Mouse (Mus musculus): ENCODE measurements around the gene Haus4. TPM values are rescaled to one million over a fixed set of nuclear protein-coding genes. Genes with fewer than 3 reads are reported as not detected.

Gene Haus4
- polyA plus RNA-seq, 1 experiment from 2014 or later, result 58.1 TPM

DNA sequence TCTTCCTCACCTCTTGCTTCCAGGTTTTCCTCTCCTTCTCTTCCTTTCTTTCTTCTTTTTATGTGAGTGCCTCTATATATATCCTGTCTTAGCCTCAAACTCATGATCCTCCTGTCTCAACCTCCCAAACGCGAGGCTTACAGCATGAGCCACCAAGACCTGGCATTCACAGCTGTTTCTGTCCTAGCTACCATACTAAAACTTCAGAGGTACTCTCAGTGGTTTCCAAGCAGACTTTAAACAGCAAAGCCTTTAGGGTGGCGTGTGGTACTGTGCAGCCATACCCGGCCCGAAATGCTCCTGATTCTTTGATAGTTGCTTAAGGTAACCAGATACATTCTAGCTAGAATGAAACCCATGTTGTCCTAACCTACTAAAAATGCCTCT, 26.4 kb downstream of the Haus4 start:
- no peaks in the 10 kb centered on the region for H3K36me3 ChIP-seq
- H3K4me1 ChIP-seq (replicated peaks), result peaks cover 17% of the 10 kb centered on the region
- ATAC-seq (ENCODE audit: insufficient number of reproducible peaks, insufficient read depth, low FRiP score, low TSS enrichment, low read depth), result 0 out of 2 replicates have a peak, but pooled peaks have one; percentile 9
- H3K4me2 ChIP-seq, result peak overlapping the region; percentile 69
- 20% methylated on average over 5 of the region's 5 CpGs for WGBS
- peak overlapping the region; percentile 72 for H3K27ac ChIP-seq
- no peaks in the 10 kb centered on the region for H3K9me3 ChIP-seq
- no peak overlapping the region for H3K4me3 ChIP-seq (replicated peaks)
- H3K27me3 ChIP-seq, result no peaks in the 10 kb centered on the region
- H3K9ac ChIP-seq (replicated peaks), result no peak overlapping the region

DNA sequence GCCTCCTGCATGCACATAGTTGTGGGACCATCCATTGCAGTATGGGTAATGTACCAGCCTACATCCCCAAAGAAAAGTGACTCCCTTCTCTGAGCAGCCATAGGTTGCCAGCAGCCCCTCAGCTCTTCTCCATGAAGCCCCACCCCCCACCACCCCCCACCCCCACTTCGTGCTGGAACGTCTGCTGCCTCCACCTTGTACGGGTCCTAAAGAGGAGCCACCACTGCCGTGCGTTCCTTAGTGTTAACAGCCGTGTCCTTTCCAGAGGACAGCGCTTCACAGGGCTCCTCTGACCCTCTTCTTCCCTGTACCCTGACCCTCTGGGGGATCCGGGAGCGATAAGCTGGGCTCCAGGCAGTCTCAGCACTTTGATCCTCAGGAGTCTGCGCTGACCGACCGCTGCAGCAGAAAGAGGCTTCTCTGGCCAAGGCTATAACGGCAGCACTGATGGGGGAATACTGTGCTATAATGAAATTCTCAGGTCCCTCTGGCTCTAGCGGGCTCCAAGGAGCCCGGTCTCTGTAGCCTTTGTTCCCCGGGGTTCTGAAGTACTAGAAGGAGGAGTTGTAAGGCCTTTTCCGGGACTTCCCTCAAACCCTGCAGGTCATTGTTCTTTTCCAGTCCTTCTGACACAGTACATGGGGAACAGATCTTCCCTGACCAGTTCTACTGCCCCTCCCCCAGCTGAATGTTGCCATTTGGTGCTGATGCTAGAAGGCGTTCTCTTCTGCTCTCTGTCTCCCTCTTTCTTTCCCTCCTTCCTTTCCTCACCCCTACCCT, 27.0 kb downstream of the Haus4 start:
- ATAC-seq (ENCODE audit: insufficient number of reproducible peaks, insufficient read depth, low FRiP score, low TSS enrichment, low read depth), result peak; percentile 66
- Histone ChIP-seq H3K27ac (peak overlapping the region; percentile 72), H3K27me3 (no peaks in the 10 kb centered on the region), H3K9me3 (no peaks in the 10 kb centered on the region), H3K4me1 (replicated peaks) (peaks cover 17% of the 10 kb centered on the region), H3K9ac (replicated peaks) (peak overlapping the region; percentile 68), H3K4me3 (replicated peaks) (peak overlapping the region; percentile 45), H3K36me3 (no peaks in the 10 kb centered on the region), H3K4me2 (peak overlapping the region; percentile 69)
- WGBS, result 2% methylated on average over 18 of the region's 18 CpGs

DNA sequence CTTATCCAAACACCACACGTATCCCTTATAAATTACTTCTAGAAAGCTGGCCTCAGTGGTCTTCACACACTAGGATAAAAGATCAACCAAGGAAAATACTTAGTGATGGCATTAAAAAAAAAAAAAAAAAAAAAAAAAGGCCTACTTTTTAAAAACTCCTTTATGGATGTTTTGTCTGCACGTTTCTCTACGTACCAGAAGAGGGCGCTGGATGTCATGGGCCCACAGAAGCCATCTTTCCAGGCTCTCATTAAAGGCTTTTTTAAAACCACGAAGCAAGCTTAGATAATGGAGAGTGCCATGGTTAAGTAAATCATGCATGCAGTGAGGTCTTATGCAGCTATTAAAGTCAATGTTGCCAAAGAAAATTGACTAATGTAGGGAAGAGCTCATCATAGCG, 30.8 kb downstream of the Haus4 start:
- H3K4me1 ChIP-seq (replicated peaks), result peaks cover 15% of the 10 kb centered on the region
- H3K4me2 ChIP-seq, result no peak overlapping the region
- H3K27ac ChIP-seq, result no peak overlapping the region
- no peaks in the 10 kb centered on the region for H3K36me3 ChIP-seq
- H3K4me3 ChIP-seq (replicated peaks), result no peak overlapping the region
- no peaks in the 10 kb centered on the region for H3K9me3 ChIP-seq
- no peak overlapping the region for H3K9ac ChIP-seq (replicated peaks)
- no peak for ATAC-seq (ENCODE audit: insufficient number of reproducible peaks, insufficient read depth, low FRiP score, low TSS enrichment, low read depth)
- 37% methylated on average over 6 of the region's 6 CpGs for WGBS
- no peaks in the 10 kb centered on the region for H3K27me3 ChIP-seq

DNA sequence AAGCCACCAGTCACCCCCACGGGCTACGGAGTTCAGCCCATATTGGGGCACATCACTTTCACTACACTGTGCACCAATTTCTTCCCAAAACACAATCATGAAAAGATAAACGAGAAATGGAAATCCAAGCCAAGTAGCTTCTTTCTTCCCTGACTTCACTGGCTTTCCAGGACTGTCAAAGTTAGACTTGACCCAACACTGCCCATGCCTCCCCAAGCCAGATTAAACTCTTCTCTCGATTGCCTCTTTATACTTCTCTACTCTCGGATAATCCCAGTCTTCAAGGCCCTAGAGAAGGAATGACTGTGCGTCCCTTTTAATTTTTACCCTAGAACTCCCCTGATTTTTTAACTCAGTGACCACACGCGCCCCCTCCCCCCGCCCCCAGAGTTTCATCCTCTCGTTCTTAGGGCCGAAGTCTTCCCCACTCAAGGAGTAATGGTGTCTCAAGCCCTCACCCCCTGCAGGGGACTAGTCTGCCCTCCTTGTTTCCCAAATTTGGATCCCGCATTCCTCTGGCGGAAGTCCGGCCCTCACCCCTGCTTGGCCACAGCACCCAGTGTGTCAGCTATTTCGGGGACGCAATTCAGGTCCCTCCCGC, 37.6 kb downstream of the Haus4 start:
- H3K9me3 ChIP-seq, result 0 out of 2 replicates have a peak, but pooled peaks cover 9% of the 10 kb centered on the region
- H3K4me1 ChIP-seq (replicated peaks), result peaks cover 10% of the 10 kb centered on the region
- H3K27me3 ChIP-seq, result no peaks in the 10 kb centered on the region
- H3K27ac ChIP-seq, result peak overlapping the region; percentile 69; the same call in 1 of the 2 replicates
- peak; percentile 32; the same call in 1 of the 2 replicates for ATAC-seq (ENCODE audit: insufficient number of reproducible peaks, insufficient read depth, low FRiP score, low TSS enrichment, low read depth)
- H3K36me3 ChIP-seq, result peaks cover 40% of the 10 kb centered on the region
- H3K4me2 ChIP-seq, result peak overlapping the region; percentile 77
- peak overlapping the region; percentile 69 for H3K4me3 ChIP-seq (replicated peaks)
- 5% methylated on average over 17 of the region's 17 CpGs for WGBS
- peak overlapping the region; percentile 78 for H3K9ac ChIP-seq (replicated peaks)

DNA sequence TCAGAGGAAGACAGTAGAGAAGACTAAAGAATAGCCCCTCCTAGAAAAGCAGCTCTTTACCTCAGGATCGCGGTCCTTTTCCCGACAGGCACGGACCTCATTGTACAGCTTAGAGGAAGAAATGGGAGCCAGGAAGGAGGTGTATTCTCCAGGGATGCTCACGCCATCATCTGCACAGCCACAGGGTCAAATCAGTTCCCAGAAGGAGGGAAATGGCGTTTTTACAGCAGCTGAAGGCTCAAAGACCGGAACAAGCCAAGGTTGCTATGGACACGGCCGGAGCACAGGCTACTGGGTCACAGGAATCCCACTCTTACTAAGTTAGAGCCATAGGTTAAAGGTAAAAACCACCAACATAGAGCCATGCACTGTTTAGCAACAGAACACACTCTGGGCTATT, 44.6 kb downstream of the Haus4 start:
- no peaks in the 10 kb centered on the region for H3K4me1 ChIP-seq (replicated peaks)
- H3K27me3 ChIP-seq, result no peaks in the 10 kb centered on the region
- H3K9me3 ChIP-seq, result 0 out of 2 replicates have a peak, but pooled peaks cover 9% of the 10 kb centered on the region
- no peak overlapping the region for H3K4me3 ChIP-seq (replicated peaks)
- peaks cover 89% of the 10 kb centered on the region for H3K36me3 ChIP-seq
- 91% methylated on average over 9 of the region's 9 CpGs for WGBS
- ATAC-seq (ENCODE audit: insufficient number of reproducible peaks, insufficient read depth, low FRiP score, low TSS enrichment, low read depth), result no peak
- H3K27ac ChIP-seq, result no peak overlapping the region
- H3K4me2 ChIP-seq, result no peak overlapping the region
- no peak overlapping the region for H3K9ac ChIP-seq (replicated peaks)

DNA sequence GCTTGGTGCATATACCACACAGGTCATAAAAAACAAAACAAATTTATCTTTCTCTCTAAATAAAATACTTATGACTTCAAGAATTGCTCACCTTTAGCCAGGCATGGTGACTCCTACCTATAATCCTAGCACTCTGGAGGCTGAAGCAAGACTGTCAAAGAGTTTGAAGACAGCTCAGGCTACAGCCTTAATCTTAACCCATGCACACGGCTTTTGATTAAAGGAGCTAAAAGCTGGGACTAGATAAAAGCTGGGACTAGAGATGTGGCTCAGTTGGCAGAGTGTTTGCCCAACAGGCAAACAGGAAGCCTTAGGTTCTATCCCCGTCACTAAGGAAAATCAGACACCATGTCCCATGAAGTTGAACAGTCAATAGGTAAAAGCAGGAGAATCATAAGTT, 51.3 kb downstream of the Haus4 start:
- H3K4me3 ChIP-seq (replicated peaks), result no peak overlapping the region
- no peak overlapping the region for H3K27ac ChIP-seq
- H3K36me3 ChIP-seq, result peaks cover 23% of the 10 kb centered on the region
- H3K4me2 ChIP-seq, result no peak overlapping the region
- H3K9ac ChIP-seq (replicated peaks), result no peak overlapping the region
- H3K9me3 ChIP-seq, result no peaks in the 10 kb centered on the region
- no peaks in the 10 kb centered on the region for H3K27me3 ChIP-seq
- ATAC-seq (ENCODE audit: insufficient number of reproducible peaks, insufficient read depth, low FRiP score, low TSS enrichment, low read depth), result no peak
- 69% methylated on average over 2 of the region's 2 CpGs for WGBS
- no peaks in the 10 kb centered on the region for H3K4me1 ChIP-seq (replicated peaks)

DNA sequence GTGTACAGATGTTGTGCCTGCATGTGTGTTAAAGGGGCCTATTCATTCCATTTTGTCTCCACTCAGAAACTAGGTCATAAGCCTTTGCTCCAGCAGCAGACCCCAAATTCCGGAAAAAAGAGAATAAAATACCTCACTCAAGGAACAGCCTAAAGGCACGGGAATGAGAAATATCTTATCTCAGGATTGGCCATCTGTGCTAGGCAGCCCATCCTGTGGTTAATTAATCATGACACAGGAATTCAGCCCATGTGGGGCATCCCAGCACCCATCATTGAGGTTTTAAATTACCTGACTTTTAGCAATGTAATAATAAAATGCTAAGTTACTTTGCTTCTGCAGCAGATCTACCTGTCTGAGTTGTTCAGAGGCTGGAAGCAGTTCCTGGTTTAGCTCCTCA, 53.1 kb downstream of the Haus4 start:
- H3K36me3 ChIP-seq, result peaks cover 5% of the 10 kb centered on the region
- no peaks in the 10 kb centered on the region for H3K27me3 ChIP-seq
- no peak for ATAC-seq (ENCODE audit: insufficient number of reproducible peaks, insufficient read depth, low FRiP score, low TSS enrichment, low read depth)
- H3K4me2 ChIP-seq, result no peak overlapping the region
- H3K4me1 ChIP-seq (replicated peaks), result no peaks in the 10 kb centered on the region
- H3K9ac ChIP-seq (replicated peaks), result no peak overlapping the region
- no peaks in the 10 kb centered on the region for H3K9me3 ChIP-seq
- H3K27ac ChIP-seq, result no peak overlapping the region
- H3K4me3 ChIP-seq (replicated peaks), result no peak overlapping the region
- 67% methylated on average over 2 of the region's 2 CpGs for WGBS

DNA sequence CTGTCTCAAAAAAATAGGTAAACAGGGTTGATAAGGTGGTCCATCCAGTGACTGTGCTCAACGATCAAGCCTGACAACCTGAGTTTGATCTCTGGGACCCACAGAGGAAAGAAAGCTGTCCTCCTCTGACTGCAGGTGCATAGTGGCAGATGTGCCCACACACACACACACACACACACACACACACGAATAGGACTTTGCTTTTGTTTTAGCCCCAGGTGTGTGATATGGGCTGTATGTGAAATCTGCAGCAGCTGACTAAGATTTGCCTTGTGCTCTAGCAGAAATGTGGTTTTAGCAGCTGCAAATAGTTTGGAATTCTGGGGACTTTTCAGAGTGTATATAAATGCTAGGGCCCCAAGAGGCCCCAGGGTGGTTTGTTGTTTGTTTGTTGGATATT, 55.1 kb downstream of the Haus4 start:
- H3K4me1 ChIP-seq (replicated peaks), result no peaks in the 10 kb centered on the region
- no peak overlapping the region for H3K9ac ChIP-seq (replicated peaks)
- no peak overlapping the region for H3K27ac ChIP-seq
- no peaks in the 10 kb centered on the region for H3K36me3 ChIP-seq
- 76% methylated on average over 2 of the region's 2 CpGs for WGBS
- H3K9me3 ChIP-seq, result no peaks in the 10 kb centered on the region
- H3K4me3 ChIP-seq (replicated peaks), result no peak overlapping the region
- H3K27me3 ChIP-seq, result no peaks in the 10 kb centered on the region
- H3K4me2 ChIP-seq, result no peak overlapping the region
- ATAC-seq (ENCODE audit: insufficient number of reproducible peaks, insufficient read depth, low FRiP score, low TSS enrichment, low read depth), result no peak

DNA sequence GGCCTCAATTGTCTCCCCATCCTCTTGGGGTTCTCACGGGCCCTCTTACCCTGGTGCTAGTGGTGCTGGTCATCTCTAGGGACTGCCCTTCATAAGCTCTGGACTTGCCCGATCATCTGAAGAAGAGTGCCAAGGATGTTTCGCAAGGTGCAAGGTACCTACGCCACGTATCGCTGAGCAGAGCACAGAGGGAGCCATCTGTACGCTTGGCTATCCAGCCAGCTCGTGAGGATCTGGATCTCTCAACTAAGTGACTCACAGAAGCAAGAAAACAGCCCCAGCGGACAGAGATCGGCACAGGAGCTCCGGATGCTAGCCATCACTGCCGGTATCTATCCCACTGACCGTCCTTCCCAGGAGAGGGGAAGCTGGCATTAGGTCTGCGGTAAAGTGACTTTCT, 57.7 kb downstream of the Haus4 start:
- Histone ChIP-seq H3K27me3 (no peaks in the 10 kb centered on the region), H3K4me3 (replicated peaks) (no peak overlapping the region), H3K4me1 (replicated peaks) (no peaks in the 10 kb centered on the region), H3K4me2 (no peak overlapping the region), H3K27ac (no peak overlapping the region), H3K9ac (replicated peaks) (no peak overlapping the region), H3K36me3 (no peaks in the 10 kb centered on the region), H3K9me3 (no peaks in the 10 kb centered on the region)
- ATAC-seq (ENCODE audit: insufficient number of reproducible peaks, insufficient read depth, low FRiP score, low TSS enrichment, low read depth), result no peak
- WGBS, result 89% methylated on average over 14 of the region's 14 CpGs

DNA sequence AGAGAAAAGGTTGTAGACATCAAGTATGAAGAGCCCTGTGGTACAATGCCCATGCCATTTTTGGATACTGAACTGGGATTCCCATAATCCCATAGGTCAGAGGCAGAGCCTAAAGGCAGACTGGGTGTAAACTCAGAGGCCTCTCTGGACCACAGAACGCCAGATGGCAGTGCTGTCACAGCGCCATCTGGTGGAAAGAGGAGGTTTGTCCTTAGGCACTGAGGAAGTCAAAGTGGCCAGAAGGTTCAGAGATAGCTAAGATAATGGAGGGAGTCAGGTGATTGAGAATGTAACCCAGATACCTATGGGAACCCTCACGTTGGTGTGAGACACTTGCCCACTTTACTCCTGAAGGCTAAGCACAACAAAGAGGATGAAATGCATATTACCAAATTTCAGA, 60.2 kb downstream of the Haus4 start:
- H3K4me1 ChIP-seq (replicated peaks), result no peaks in the 10 kb centered on the region
- WGBS, result 2% methylated on average over 3 of the region's 3 CpGs
- no peaks in the 10 kb centered on the region for H3K9me3 ChIP-seq
- no peak overlapping the region for H3K4me3 ChIP-seq (replicated peaks)
- H3K27me3 ChIP-seq, result no peaks in the 10 kb centered on the region
- H3K36me3 ChIP-seq, result no peaks in the 10 kb centered on the region
- no peak overlapping the region for H3K9ac ChIP-seq (replicated peaks)
- no peak overlapping the region for H3K4me2 ChIP-seq
- no peak for ATAC-seq (ENCODE audit: insufficient number of reproducible peaks, insufficient read depth, low FRiP score, low TSS enrichment, low read depth)
- no peak overlapping the region for H3K27ac ChIP-seq

DNA sequence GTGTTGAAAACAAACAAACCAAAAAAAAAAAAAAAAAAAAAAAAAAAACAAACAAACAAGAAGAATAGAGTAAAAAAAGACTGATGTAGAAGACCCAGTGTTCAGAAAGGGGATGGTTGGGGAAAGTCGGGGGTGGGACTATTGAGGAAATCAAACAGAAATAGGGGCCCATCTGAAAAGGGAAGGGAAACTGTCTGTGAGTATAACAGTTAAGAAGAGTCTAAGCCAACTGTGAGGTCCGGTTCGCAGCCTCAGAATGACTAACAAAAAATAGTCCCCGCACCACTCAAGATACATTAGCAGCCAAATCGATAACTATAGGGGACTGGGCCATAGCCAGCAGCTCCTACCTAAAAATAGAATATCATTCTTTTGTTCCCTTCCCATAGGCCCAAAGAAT, 61.2 kb downstream of the Haus4 start:
- Histone ChIP-seq H3K27ac (no peak overlapping the region), H3K9me3 (no peaks in the 10 kb centered on the region), H3K4me3 (replicated peaks) (no peak overlapping the region), H3K9ac (replicated peaks) (no peak overlapping the region), H3K4me2 (no peak overlapping the region), H3K36me3 (no peaks in the 10 kb centered on the region), H3K27me3 (no peaks in the 10 kb centered on the region), H3K4me1 (replicated peaks) (no peaks in the 10 kb centered on the region)
- no peak for ATAC-seq (ENCODE audit: insufficient number of reproducible peaks, insufficient read depth, low FRiP score, low TSS enrichment, low read depth)
- WGBS, result 95% methylated on average over 5 of the region's 5 CpGs

Measured in limb, embryonic 12.5 days (tissue).